ENCODE assay signal across 11 mouse cellular contexts in genomic region chr6:113962811-113963210, GRCm38 (mm10).
A peak's percentile ranks its signal among the peaks of the same experiment; 100 is the strongest.
DNase-seq lines count a peak whose midpoint lies in the region; ATAC-seq and TF ChIP-seq lines count a peak whose summit lies in the region.
"Had no signal": no experiment of that assay in that cellular context is flagged by ENCODE, and none has a peak within 500 bp of the region (broad histone marks: within the 10 kb centered on the region; RNA-seq: fewer than 3 reads in every experiment).

No protein-coding gene starts in this region.

- no peak for TF ChIP-seq CTCF in kidney, postnatal 0 days (IDR thresholded peaks at IDR 0.05; ENCODE audit: low read depth)
- no peak for TF ChIP-seq CTCF in liver, adult 2 months (IDR thresholded peaks at IDR 0.05; ENCODE audit: low read depth, low read length)
- TF ChIP-seq CTCF in layer of hippocampus, adult 2 months (conservative IDR thresholded peaks at IDR 0.05), result no peak

- peak; percentile 79 for DNase-seq in kidney, postnatal 0 days (ENCODE audit: low spot score)
- DNase-seq in kidney, adult 11 months, result no peak
- DNase-seq in Muller cell, postnatal 12 days (ENCODE audit: inconsistent ontology term), result peak; percentile 67
- DNase-seq in c-Kit-positive CD71-positive TER-119-negative erythroid progenitor cells, embryonic 14.5 days (ENCODE audit: low read depth), result peak; percentile 8
- DNase-seq in liver, adult 2 months (ENCODE audit: extremely low read depth, low read depth, low spot score), result peak; percentile 29
- DNase-seq in spleen, adult 18-20 months, result no peak
- DNase-seq in layer of hippocampus, adult 2 months (ENCODE audit: low spot score in 2 of 2), result no peak
- DNase-seq in frontal cortex, adult 2 months (ENCODE audit: extremely low spot score in 1 of 2, low spot score in 1 of 2), result no peak
- DNase-seq: forebrain, postnatal 0 days; right cerebral cortex, postnatal 4 days had no signal

- no peak for ATAC-seq in kidney, postnatal 0 days (replicated peaks; ENCODE audit: low FRiP score, low read depth)
- ATAC-seq: forebrain, postnatal 0 days had no signal

- H3K4me1 ChIP-seq in kidney, postnatal 0 days (replicated peaks; ENCODE audit: insufficient read depth, low read length), result no peaks in the 10 kb centered on the region
- peaks cover 2% of the 10 kb centered on the region; the same call in 1 of the 2 replicates for H3K4me1 ChIP-seq in liver, adult 2 months (ENCODE audit: control insufficient read depth, insufficient read depth, low read length)

- no peak overlapping the region for H3K4me3 ChIP-seq in kidney, postnatal 0 days (replicated peaks; ENCODE audit: low read depth, low read length)
- H3K4me3 ChIP-seq in liver, adult 2 months (ENCODE audit: insufficient read depth, low read depth, low read length), result no peak overlapping the region
- H3K4me3 ChIP-seq in layer of hippocampus, adult 2 months, result no peak overlapping the region

- H3K9ac ChIP-seq in kidney, postnatal 0 days (ENCODE audit: low read depth, low read length), result no peak overlapping the region
- H3K9ac ChIP-seq in liver, adult 2 months (ENCODE audit: low read depth, low read length), result no peak overlapping the region
- H3K9ac ChIP-seq: forebrain, postnatal 0 days; liver, embryonic 14.5 days had no signal

- H3K9me3 ChIP-seq in kidney, postnatal 0 days (replicated peaks; ENCODE audit: low read length), result no peaks in the 10 kb centered on the region

- 10% methylated on average over 3 of the region's 3 CpGs for WGBS in kidney, postnatal 0 days
- 8% methylated on average over 3 of the region's 3 CpGs for WGBS in liver, adult 2 months

- no peak for TF ChIP-seq POLR2A in liver, adult 2 months (IDR thresholded peaks at IDR 0.05; ENCODE audit: extremely low read depth, insufficient read depth, low read length)

- no peaks in the 10 kb centered on the region for H3K36me3 ChIP-seq in kidney, postnatal 0 days (ENCODE audit: insufficient read depth, low read length)
- no peaks in the 10 kb centered on the region for H3K36me3 ChIP-seq in liver, adult 2 months (ENCODE audit: control insufficient read depth, insufficient read depth, low read length)

- no peaks in the 10 kb centered on the region for H3K79me2 ChIP-seq in liver, adult 2 months (ENCODE audit: control insufficient read depth, insufficient read depth, low read length)

- H3K27ac ChIP-seq in kidney, postnatal 0 days, result no peak overlapping the region
- no peak overlapping the region for H3K27ac ChIP-seq in liver, adult 2 months (replicated peaks; ENCODE audit: insufficient read depth, low read depth, low read length)
- H3K27ac ChIP-seq in layer of hippocampus, adult 2 months, result no peak overlapping the region
- H3K27ac ChIP-seq: liver, embryonic 14.5 days had no signal

- H3K27me3 ChIP-seq in kidney, postnatal 0 days (ENCODE audit: insufficient read depth, low read length), result no peaks in the 10 kb centered on the region
- H3K27me3 ChIP-seq in liver, adult 2 months (ENCODE audit: control insufficient read depth, insufficient read depth, low read length), result no peaks in the 10 kb centered on the region

- no peak overlapping the region for H3K4me2 ChIP-seq in kidney, postnatal 0 days (ENCODE audit: low read length)

Comparison
In these comparisons a context has a peak if more than half of its experiments do, and no peak if none do; other contexts are left out.
1. DNase-seq: peak in kidney, postnatal 0 days (single experiment), Muller cell, postnatal 12 days (single experiment), c-Kit-positive CD71-positive TER-119-negative erythroid progenitor cells, embryonic 14.5 days (single experiment) and liver, adult 2 months (single experiment); none in kidney, adult 11 months (single experiment), spleen, adult 18-20 months (0 of 2), layer of hippocampus, adult 2 months (0 of 2) and frontal cortex, adult 2 months (0 of 2).